Mouse (Mus musculus) ES-E14 (cell line): ENCODE data around the gene Nudt9.

Source experiments
- CHD2 ChIP-seq: IDR thresholded peaks from 2 replicates; pipeline ENCODE4 v1.6.1; 2014; ENCODE audit warnings: mild to moderate bottlenecking, low read depth, low read length, inconsistent platforms
- HCFC1 ChIP-seq: IDR thresholded peaks from 2 replicates; pipeline ENCODE4 v1.6.1; 2012; ENCODE audit warnings: low read length, inconsistent platforms, borderline replicate concordance; ENCODE audit not compliant: insufficient read depth
- MAFK ChIP-seq: IDR thresholded peaks from 2 replicates; pipeline ENCODE4 v1.6.1; 2014; ENCODE audit warnings: mild to moderate bottlenecking, low read depth, low read length, inconsistent platforms; ENCODE audit not compliant: insufficient read depth
- ZC3H11A ChIP-seq: IDR thresholded peaks from 2 replicates; pipeline ENCODE4 v1.6.1; 2012; ENCODE audit warnings: low read depth, mild to moderate bottlenecking, inconsistent platforms, low read length, borderline replicate concordance
- ZNF384 ChIP-seq: IDR thresholded peaks from 2 replicates; pipeline ENCODE4 v1.6.1; 2012; ENCODE audit warnings: low read depth, low read length, inconsistent platforms

DNA sequence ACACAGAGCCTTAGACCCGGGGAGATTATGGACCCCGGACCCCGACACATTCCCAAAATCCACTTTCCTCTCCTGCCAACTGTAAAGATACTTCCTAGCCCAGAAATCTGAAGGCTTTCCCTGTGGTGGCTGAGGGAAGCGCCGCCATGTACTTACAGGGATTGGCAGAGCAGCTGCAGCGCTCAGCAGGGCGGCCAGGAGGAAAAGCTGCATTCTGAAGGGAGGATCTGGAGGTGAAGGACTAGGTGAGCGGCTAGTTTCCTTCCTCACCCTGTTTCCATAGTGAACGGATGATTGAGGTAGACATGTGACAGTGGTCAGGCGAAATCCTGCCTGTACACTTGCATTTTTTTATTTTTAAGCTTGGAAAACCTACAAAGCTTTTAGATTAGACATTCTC lies 30.3 kb downstream of the Nudt9 start:
- TF ChIP-seq CHD2: no peak
- no peak for TF ChIP-seq ZNF384
- TF ChIP-seq MAFK: no peak
- TF ChIP-seq HCFC1: no peak
- TF ChIP-seq ZC3H11A: no peak
